ENCODE assay signal across 8 mouse cellular contexts in the genomic region with DNA sequence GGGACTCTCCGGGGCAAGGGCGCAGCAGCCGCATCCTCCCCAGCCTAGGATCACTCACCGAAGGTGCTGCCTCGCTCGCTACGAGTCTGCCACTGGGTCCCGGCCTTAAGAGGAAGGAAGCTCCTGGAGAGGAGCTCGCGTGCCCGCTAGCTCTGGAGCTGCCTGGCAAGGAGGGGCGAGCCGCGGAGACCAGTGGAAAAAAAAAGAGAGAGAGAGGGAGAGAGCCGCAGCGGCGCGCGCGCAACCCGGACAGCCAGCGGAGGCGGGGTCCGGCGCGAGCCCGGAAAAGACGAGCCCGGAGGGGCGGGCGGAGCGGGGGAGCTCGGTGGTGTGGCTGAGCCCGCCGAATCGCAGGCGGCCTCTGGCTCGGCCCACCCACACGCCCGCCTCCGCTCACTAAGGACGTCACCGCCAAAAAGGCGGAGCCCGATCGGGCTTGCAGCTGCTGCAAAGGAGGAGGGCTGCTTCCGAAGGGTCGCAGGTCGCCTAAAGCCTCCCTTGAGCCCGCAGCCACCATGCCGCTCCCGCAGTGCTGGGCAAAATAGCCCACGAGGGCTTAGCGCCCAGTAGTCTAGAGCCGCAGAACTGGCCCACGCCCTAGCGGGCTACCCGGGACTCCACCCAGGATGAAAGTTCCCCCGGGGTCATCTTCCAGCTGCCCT. TPM values are rescaled to one million over a fixed set of nuclear protein-coding genes. Genes with fewer than 3 reads are reported as not detected.
DNase-seq lines count a peak whose midpoint lies in the region; ATAC-seq and TF ChIP-seq lines count a peak whose summit lies in the region.

Acsl4 (minus strand) TSS at position 289 of the 662 bp plus-strand sequence.

- TF ChIP-seq POLR2A in MEL (IDR thresholded peaks at IDR 0.05; ENCODE audit: control insufficient read depth in 1 of 2, insufficient read depth in 1 of 2, low read depth in 1 of 2, low read length in 2 of 2, poor library complexity in 1 of 2) = peak; percentile 66 to 91; a peak in 3 of 4 replicates
- TF ChIP-seq POLR2A in cerebellum, adult 2 months (IDR thresholded peaks at IDR 0.05; ENCODE audit: borderline replicate concordance, insufficient read depth, low read length) = peak; percentile 74

- H3K9ac ChIP-seq in MEL (ENCODE audit: control insufficient read depth, low read depth, low read length, poor library complexity, severe bottlenecking) = peak within 1 kb of the TSS; percentile 91
- peak within 1 kb of the TSS; percentile 52 for H3K9ac ChIP-seq in lung, postnatal 0 days (replicated peaks; ENCODE audit: low read depth)

- peak; percentile 94 to 96 for ATAC-seq in hematopoietic stem cell, adult 5-6 weeks (replicated peaks in 1 of 2; ENCODE audit: insufficient read depth in 1 of 2, low FRiP score in 2 of 2, low TSS enrichment in 1 of 2, low read depth in 1 of 2, poor library complexity in 2 of 2, severe bottlenecking in 2 of 2)
- peak; percentile 99 for ATAC-seq in lung, postnatal 0 days

- H3K4me3 ChIP-seq in MEL (ENCODE audit: control insufficient read depth in 1 of 2, insufficient read depth in 1 of 2, low read depth in 2 of 2, low read length in 2 of 2) = peak within 1 kb of the TSS; percentile 94 to 95
- peak within 1 kb of the TSS; percentile 99 for H3K4me3 ChIP-seq in cerebellum, adult 2 months (replicated peaks; ENCODE audit: insufficient read depth, low read depth, low read length)
- peak within 1 kb of the TSS; percentile 59 for H3K4me3 ChIP-seq in lung, postnatal 0 days (ENCODE audit: low read depth, low read length)

- peaks cover 2 to 22% of the 10 kb centered on the region in 2 experiments; a peak in 2 of 4 replicates for H3K36me3 ChIP-seq in MEL (ENCODE audit: control insufficient read depth in 1 of 2, insufficient read depth in 2 of 2, low read length in 2 of 2)
- H3K36me3 ChIP-seq in lung, postnatal 0 days (ENCODE audit: insufficient read depth, low read length) = no peaks in the 10 kb centered on the region

- no peaks in the 10 kb centered on the region for H3K9me3 ChIP-seq in MEL (replicated peaks; ENCODE audit: insufficient read depth, low read length)
- no peaks in the 10 kb centered on the region for H3K9me3 ChIP-seq in lung, postnatal 0 days (ENCODE audit: low read length)

- peak; percentile 95 for DNase-seq in MEL (ENCODE audit: low read depth, low spot score)
- DNase-seq in cerebellum, adult 2 months = peak; percentile 87 to 91
- DNase-seq in forelimb bud, embryonic 11.5 days (ENCODE audit: low read depth, low spot score) = peak; percentile 83
- peak; percentile 91 for DNase-seq in layer of hippocampus, adult 9-11 months
- DNase-seq in lung, postnatal 0 days (ENCODE audit: low spot score) = peak; percentile 95
- peak; percentile 80 for DNase-seq in ovary, postnatal 14 days (ENCODE audit: low spot score)
- DNase-seq in thymus, postnatal 14 days = peak; percentile 93

- peaks cover 32% of the 10 kb centered on the region for H3K79me2 ChIP-seq in MEL (ENCODE audit: control insufficient read depth, insufficient read depth, low read length, poor library complexity)

- no peak for TF ChIP-seq EP300 in MEL (IDR thresholded peaks at IDR 0.05; ENCODE audit: low read depth in 1 of 2, low read length in 2 of 2)
- TF ChIP-seq EP300 in lung, postnatal 0 days (IDR thresholded peaks at IDR 0.05) = no peak

- H3K27me3 ChIP-seq in MEL (ENCODE audit: control insufficient read depth in 1 of 2, insufficient read depth in 2 of 2, low read length in 2 of 2) = no peaks in the 10 kb centered on the region
- no peaks in the 10 kb centered on the region for H3K27me3 ChIP-seq in cerebellum, adult 2 months (ENCODE audit: control insufficient read depth, insufficient read depth, low read length)
- H3K27me3 ChIP-seq in lung, postnatal 0 days (replicated peaks; ENCODE audit: insufficient read depth, low read length) = no peaks in the 10 kb centered on the region

- TF ChIP-seq CTCF in MEL (IDR thresholded peaks at IDR 0.05 in 2 of 3, conservative IDR thresholded peaks at IDR 0.05 in 1 of 3; ENCODE audit: control insufficient read depth in 1 of 3, insufficient read depth in 1 of 3, low read depth in 2 of 3, low read length in 3 of 3, poor library complexity in 1 of 3, severe bottlenecking in 1 of 3) = no peak
- TF ChIP-seq CTCF in cerebellum, adult 2 months (IDR thresholded peaks at IDR 0.05; ENCODE audit: borderline replicate concordance, insufficient read depth, low read depth, low read length) = no peak
- TF ChIP-seq CTCF in lung, postnatal 0 days (IDR thresholded peaks at IDR 0.05) = peak; percentile 7; the same call in 1 of the 2 replicates

- H3K4me2 ChIP-seq in lung, postnatal 0 days (replicated peaks; ENCODE audit: low read depth, low read length) = peak within 1 kb of the TSS; percentile 64

- 3% methylated on average over 23 of the region's 59 CpGs for WGBS in cerebellum, adult 2 months
- WGBS in lung, postnatal 0 days = 8% methylated on average over 22 of the region's 59 CpGs

- TF ChIP-seq RAD21 in MEL (IDR thresholded peaks at IDR 0.05; ENCODE audit: low read depth, low read length) = no peak

- peaks cover 9 to 11% of the 10 kb centered on the region in 2 experiments for H3K4me1 ChIP-seq in MEL (ENCODE audit: control insufficient read depth in 1 of 2, insufficient read depth in 2 of 2, low read length in 2 of 2)
- no peaks in the 10 kb centered on the region for H3K4me1 ChIP-seq in cerebellum, adult 2 months (ENCODE audit: control insufficient read depth, insufficient read depth, low read length)
- no peaks in the 10 kb centered on the region for H3K4me1 ChIP-seq in lung, postnatal 0 days (ENCODE audit: insufficient read depth, low read depth, low read length)

- peak within 1 kb of the TSS; percentile 78 for H3K27ac ChIP-seq in MEL (ENCODE audit: control insufficient read depth, low read depth, low read length)
- H3K27ac ChIP-seq in cerebellum, adult 2 months (ENCODE audit: insufficient read depth, low read length) = peak within 1 kb of the TSS; percentile 68; the same call in 1 of the 2 replicates
- H3K27ac ChIP-seq in lung, postnatal 0 days (ENCODE audit: low read length) = peak within 1 kb of the TSS; percentile 84

TF ChIP-seq in MEL, 35 proteins besides CTCF, POLR2A, EP300 and RAD21:
- TF ChIP-seq NRF1 (IDR thresholded peaks at IDR 0.05; ENCODE audit: insufficient read depth, low read depth, low read length, poor library complexity, severe bottlenecking) (peak; percentile 74), ETS1 (IDR thresholded peaks at IDR 0.05; ENCODE audit: low read depth, low read length) (peak; percentile 54; the same call in 1 of the 2 replicates), TCF12 (IDR thresholded peaks at IDR 0.05; ENCODE audit: low read depth, low read length) (peak; percentile 65), E2F4 (IDR thresholded peaks at IDR 0.05; ENCODE audit: borderline replicate concordance, low read depth, low read length) (peak; percentile 12; the same call in 1 of the 2 replicates), ZNF384 (IDR thresholded peaks at IDR 0.05; ENCODE audit: low read depth, low read length) (peak; percentile 93), NELFE (IDR thresholded peaks at IDR 0.05; ENCODE audit: low read depth, low read length) (peak; percentile 90), POLR2AphosphoS5 (IDR thresholded peaks at IDR 0.05; ENCODE audit: borderline replicate concordance, low read depth, low read length) (no peak), ZMIZ1 (IDR thresholded peaks at IDR 0.05; ENCODE audit: low read depth, low read length) (peak; percentile 83), GABPA (IDR thresholded peaks at IDR 0.05; ENCODE audit: low read depth, low read length) (no peak), MXI1 (IDR thresholded peaks at IDR 0.05; ENCODE audit: low read depth, low read length) (0 out of 2 replicates have a peak, but pooled peaks have one; percentile 44), GATA1 (IDR thresholded peaks at IDR 0.05; ENCODE audit: low read depth, low read length) (no peak), HCFC1 (IDR thresholded peaks at IDR 0.05; ENCODE audit: low read depth, low read length) (peak; percentile 43), ZC3H11A (IDR thresholded peaks at IDR 0.05; ENCODE audit: low read depth, low read length) (no peak), MAFK (IDR thresholded peaks at IDR 0.05; ENCODE audit: borderline replicate concordance, low read depth, low read length) (no peak), MAZ (IDR thresholded peaks at IDR 0.05; ENCODE audit: low read depth, low read length) (no peak), UBTF (IDR thresholded peaks at IDR 0.05; ENCODE audit: borderline replicate concordance, insufficient read depth, low read depth, low read length) (no peak), ELF1 (IDR thresholded peaks at IDR 0.05; ENCODE audit: low read depth, low read length) (peak; percentile 66), MYC (IDR thresholded peaks at IDR 0.05; ENCODE audit: low read depth, low read length) (no peak), BHLHE40 (IDR thresholded peaks at IDR 0.05; ENCODE audit: borderline replicate concordance, low read depth, low read length) (no peak; the same call in 1 of the 2 replicates), MAX (IDR thresholded peaks at IDR 0.05; ENCODE audit: low read length) (0 out of 2 replicates have a peak, but pooled peaks have one; percentile 50), TAL1 (IDR thresholded peaks at IDR 0.05; ENCODE audit: low read length) (no peak), SIN3A (IDR thresholded peaks at IDR 0.05; ENCODE audit: low read length) (peak; percentile 30), ZKSCAN1 (IDR thresholded peaks at IDR 0.05; ENCODE audit: low read depth, low read length) (no peak), POLR2AphosphoS2 (IDR thresholded peaks at IDR 0.05; ENCODE audit: low read length) (peak; percentile 79; the same call in 1 of the 2 replicates)
TF ChIP-seq in MEL: peak in this region for 13.

RNA-seq across cellular contexts. Expression of gene Acsl4, which starts in this region (rescaled TPM):
- 17.7 and 24.2 TPM in 2 replicates for total RNA-seq in MEL (2012; rRNA removed)
- 100 to 1,000 TPM in 1 of 2 experiments, 10 to 100 TPM in 1; 17.1 to 100 TPM for polyA plus RNA-seq in MEL (2012; ENCODE audit: insufficient read depth in 1 of 2, insufficient read length in 2 of 2, low read depth in 1 of 2, low replicate concordance in 2 of 2, missing spikeins in 1 of 2)
- 15.0 and 15.2 TPM in 2 replicates for polyA plus RNA-seq in cerebellum, adult 2 months (2012; rRNA removed)
- 33.4 and 41.8 TPM in 2 replicates for total RNA-seq in hematopoietic stem cell, adult 5-6 weeks (2017)
- polyA plus RNA-seq in lung, postnatal 0 days (2015; fragmentation: Nextera tagmentation; extraction: Ambion mirVana) = 46.0 and 61.6 TPM in 2 replicates

Comparison
In these comparisons a context has a peak if more than half of its experiments do, and no peak if none do; other contexts are left out.
1. Peak in every context shown above with its lines: DNase-seq, ATAC-seq, H3K4me3 ChIP-seq and H3K27ac ChIP-seq.